Mouse (Mus musculus) midbrain, embryonic 14.5 days (tissue): ENCODE data around the gene Rabgef1. TPM values are rescaled to one million over a fixed set of nuclear protein-coding genes. Genes with fewer than 3 reads are reported as not detected.

Experiments
- ATAC-seq: fragments of 200-750 bp; cut with Nextera tagmentation; 2 replicates; pipeline ENCODE4 v1.8.0; 2017; ENCODE audit warnings: moderate number of reproducible peaks, moderate library complexity; ENCODE audit not compliant: low FRiP score, low TSS enrichment
- DNase-seq: peaks from one replicate; pipeline ENCODE4 v3.0.0-alpha.2; 2015
- H3K27ac ChIP-seq: fragments of 300-500 bp; sonication (generic); replicated peaks from 2 replicates; pipeline ENCODE4 v1.5.1; 2014; ENCODE audit warnings: mild to moderate bottlenecking, low read depth, low read length, moderate library complexity
- H3K27me3 ChIP-seq: fragments of 300-500 bp; sonication (generic); 2 replicates; pipeline ENCODE4 v1.6.1; 2014; ENCODE audit warnings: low read length, control low read depth, mixed read lengths; ENCODE audit not compliant: control insufficient read depth, insufficient read depth
- H3K36me3 ChIP-seq: fragments of 300-500 bp; sonication (generic); 2 replicates; pipeline ENCODE4 v1.6.1; 2014; ENCODE audit warnings: low read length, control low read depth; ENCODE audit not compliant: control insufficient read depth, insufficient read depth
- H3K4me1 ChIP-seq: fragments of 300-500 bp; sonication (generic); 2 replicates; pipeline ENCODE4 v1.6.1; 2014; ENCODE audit warnings: mild to moderate bottlenecking, antibody characterized with exemption, low read length, control low read depth; ENCODE audit not compliant: control insufficient read depth, insufficient read depth
- H3K4me2 ChIP-seq: fragments of 300-500 bp; sonication (generic); 2 replicates; pipeline ENCODE4 v1.6.1; 2014; ENCODE audit warnings: mild to moderate bottlenecking, low read length, moderate library complexity
- H3K4me3 ChIP-seq: fragments of 300-500 bp; sonication (generic); replicated peaks from 2 replicates; pipeline ENCODE4 v1.5.1; 2014; ENCODE audit warnings: low read depth, low read length
- H3K9ac ChIP-seq: fragments of 300-500 bp; sonication (generic); replicated peaks from 2 replicates; pipeline ENCODE4 v1.6.1; 2014; ENCODE audit warnings: mild to moderate bottlenecking, low read length, moderate library complexity
- H3K9me3 ChIP-seq: fragments of 300-500 bp; sonication (generic); 2 replicates; pipeline ENCODE4 v1.6.1; 2016; ENCODE audit warnings: low read length, control low read depth, mixed read lengths; ENCODE audit not compliant: control insufficient read depth
- WGBS: fragments of 180-500 bp; shearing (Covaris S2); extraction: QIAGEN DNeasy Blood & Tissue Kit; methylation state at CpG from one replicate; pipeline ENCODE4 v1.1.7; 2014; 5-methylcytosine and 5-hydroxymethylcytosine counted together
- polyA plus RNA-seq: library from polyadenylated mRNA; unstranded; fragments of >200 nt; fragmentation: Nextera tagmentation; extraction: Ambion mirVana; gene quantifications from 2 replicates; pipeline ENCODE4 v1.2.1, GENCODE M21; 2014

Rabgef1 gene
- polyA plus RNA-seq, 1 experiment from 2014 or later = 40.3 TPM

GRCm38 (mm10) chr5:130142041-130142440 lies 29.6 kb upstream of the Rabgef1 start:
- no peak for DNase-seq
- Histone ChIP-seq H3K9me3 (no peaks in the 10 kb centered on the region), H3K36me3 (0 out of 2 replicates have a peak, but pooled peaks cover 2% of the 10 kb centered on the region), H3K4me2 (no peak overlapping the region), H3K9ac (no peak overlapping the region), H3K27me3 (no peaks in the 10 kb centered on the region), H3K27ac (no peak overlapping the region), H3K4me1 (peaks cover 18% of the 10 kb centered on the region), H3K4me3 (no peak overlapping the region)
- WGBS = 80% methylated on average over 4 of the region's 4 CpGs
- no peak for ATAC-seq

- H3K4me2 ChIP-seq = no peak overlapping the region
- no peaks in the 10 kb centered on the region for H3K9me3 ChIP-seq
- H3K36me3 ChIP-seq = peaks cover 4% of the 10 kb centered on the region; the same call in 1 of the 2 replicates
- peaks cover 18% of the 10 kb centered on the region for H3K4me1 ChIP-seq
- no peak overlapping the region for H3K4me3 ChIP-seq
- WGBS = 91% methylated on average over 7 of the region's 7 CpGs
- ATAC-seq = no peak
- no peak for DNase-seq
- no peak overlapping the region for H3K9ac ChIP-seq
- no peak overlapping the region for H3K27ac ChIP-seq
- no peaks in the 10 kb centered on the region for H3K27me3 ChIP-seq
These were observed 28.5 kb upstream of the Rabgef1 start for GRCm38 (mm10) chr5:130143101-130143500.

- H3K9me3 ChIP-seq = no peaks in the 10 kb centered on the region
- H3K4me2 ChIP-seq = peak overlapping the region; percentile 84
- WGBS = 1% methylated on average over 20 of the region's 20 CpGs
- no peaks in the 10 kb centered on the region for H3K27me3 ChIP-seq
- H3K9ac ChIP-seq = peak overlapping the region; percentile 52
- H3K36me3 ChIP-seq = peaks cover 13% of the 10 kb centered on the region
- peaks cover 18% of the 10 kb centered on the region for H3K4me1 ChIP-seq
- H3K27ac ChIP-seq = peak overlapping the region; percentile 89
- ATAC-seq (peak; percentile 71), DNase-seq (peak; percentile 87)
- peak overlapping the region; percentile 69 for H3K4me3 ChIP-seq
These were observed 27.6 kb upstream of the Rabgef1 start for GRCm38 (mm10) chr5:130143977-130144333.

GRCm38 (mm10) chr5:130144334-130145312 lies 27.0 kb upstream of the Rabgef1 start, which contains the start of gene Kctd7:
Kctd7 (plus strand) TSS chr5:130144861.
- peaks cover 18% of the 10 kb centered on the region for H3K4me1 ChIP-seq
- peak within 1 kb of the TSS; percentile 69 for H3K4me3 ChIP-seq
- H3K9me3 ChIP-seq = no peaks in the 10 kb centered on the region
- peak; percentile 98 for DNase-seq
- H3K27me3 ChIP-seq = no peaks in the 10 kb centered on the region
- H3K27ac ChIP-seq = peak within 1 kb of the TSS; percentile 89
- under 1% methylated on average over 66 of the region's 66 CpGs for WGBS
- H3K4me2 ChIP-seq = peak within 1 kb of the TSS; percentile 84
- H3K36me3 ChIP-seq = peaks cover 18% of the 10 kb centered on the region
- H3K9ac ChIP-seq = peak within 1 kb of the TSS; percentile 79
- ATAC-seq = peak; percentile 96

- no peaks in the 10 kb centered on the region for H3K27me3 ChIP-seq
- ATAC-seq (no peak), DNase-seq (no peak)
- WGBS = 88% methylated on average over 8 of the region's 8 CpGs
- no peaks in the 10 kb centered on the region for H3K9me3 ChIP-seq
- peaks cover 27% of the 10 kb centered on the region for H3K36me3 ChIP-seq
- H3K4me1 ChIP-seq = peaks cover 18% of the 10 kb centered on the region
- H3K9ac ChIP-seq = peak overlapping the region; percentile 79
- peak overlapping the region; percentile 69 for H3K4me3 ChIP-seq
- H3K4me2 ChIP-seq = peak overlapping the region; percentile 84
- no peak overlapping the region for H3K27ac ChIP-seq
These were observed 25.6 kb upstream of the Rabgef1 start for GRCm38 (mm10) chr5:130145961-130146360.

- peaks cover 12% of the 10 kb centered on the region for H3K4me1 ChIP-seq
- H3K4me2 ChIP-seq = no peak overlapping the region
- no peak for DNase-seq
- H3K9me3 ChIP-seq = no peaks in the 10 kb centered on the region
- no peak for ATAC-seq
- WGBS = 85% methylated on average over 7 of the region's 7 CpGs
- no peak overlapping the region for H3K27ac ChIP-seq
- H3K4me3 ChIP-seq = no peak overlapping the region
- H3K27me3 ChIP-seq = no peaks in the 10 kb centered on the region
- peaks cover 55% of the 10 kb centered on the region for H3K36me3 ChIP-seq
- no peak overlapping the region for H3K9ac ChIP-seq
These were observed 21.8 kb upstream of the Rabgef1 start for GRCm38 (mm10) chr5:130149726-130150310.

GRCm38 (mm10) chr5:130154286-130154685 lies 17.3 kb upstream of the Rabgef1 start:
- Histone ChIP-seq H3K4me2 (no peak overlapping the region), H3K36me3 (peaks cover 40% of the 10 kb centered on the region), H3K4me3 (no peak overlapping the region), H3K27ac (no peak overlapping the region), H3K9me3 (no peaks in the 10 kb centered on the region), H3K9ac (no peak overlapping the region), H3K27me3 (no peaks in the 10 kb centered on the region), H3K4me1 (no peaks in the 10 kb centered on the region)
- no peak for DNase-seq
- no peak for ATAC-seq
- WGBS = 82% methylated on average over 2 of the region's 2 CpGs

- WGBS = 76% methylated on average over 4 of the region's 4 CpGs
- H3K27ac ChIP-seq = no peak overlapping the region
These were observed 13.1 kb upstream of the Rabgef1 start for GRCm38 (mm10) chr5:130158545-130158944.

More at GRCm38 (mm10) chr5:130158545-130158944, 13.1 kb upstream of the Rabgef1 start:
- no peak overlapping the region for H3K4me2 ChIP-seq
- H3K36me3 ChIP-seq = peaks cover 6% of the 10 kb centered on the region; the same call in 1 of the 2 replicates
- no peaks in the 10 kb centered on the region for H3K9me3 ChIP-seq
- H3K4me1 ChIP-seq = no peaks in the 10 kb centered on the region
- no peak for DNase-seq
- no peaks in the 10 kb centered on the region for H3K27me3 ChIP-seq
- no peak overlapping the region for H3K9ac ChIP-seq
- H3K4me3 ChIP-seq = no peak overlapping the region
- ATAC-seq = no peak
